Mouse (Mus musculus) forebrain, embryonic 11.5 days (tissue): ENCODE data around the gene Dus3l. TPM values are rescaled to one million over a fixed set of nuclear protein-coding genes. Genes with fewer than 3 reads are reported as not detected.

Experiments
- ATAC-seq: fragments of 200-750 bp; cut with Nextera tagmentation; replicated peaks from 2 replicates; pipeline ENCODE4 v1.8.0; 2017; ENCODE audit warnings: moderate TSS enrichment; ENCODE audit not compliant: low FRiP score
- DNase-seq: peaks from one replicate; pipeline ENCODE4 v3.0.0-alpha.2; 2017; ENCODE audit warnings: low spot score
- H3K27ac ChIP-seq: fragments of 300-500 bp; sonication (generic); 2 replicates; pipeline ENCODE4 v1.5.1; 2014; ENCODE audit warnings: low read depth, low read length
- H3K27me3 ChIP-seq: fragments of 300-500 bp; sonication (generic); 2 replicates; pipeline ENCODE4 v1.6.1; 2014; ENCODE audit warnings: mild to moderate bottlenecking, low read length, mixed read lengths; ENCODE audit not compliant: control insufficient read depth, insufficient read depth
- H3K36me3 ChIP-seq: fragments of 300-500 bp; sonication (generic); 2 replicates; pipeline ENCODE4 v1.6.1; 2014; ENCODE audit warnings: mild to moderate bottlenecking, low read length, moderate library complexity, mixed read lengths; ENCODE audit not compliant: control insufficient read depth, insufficient read depth
- H3K4me1 ChIP-seq: fragments of 300-500 bp; sonication (generic); replicated peaks from 2 replicates; pipeline ENCODE4 v1.6.1; 2014; ENCODE audit warnings: low read length, mixed read lengths; ENCODE audit not compliant: control insufficient read depth, insufficient read depth
- H3K4me2 ChIP-seq: fragments of 300-500 bp; sonication (generic); 2 replicates; pipeline ENCODE4 v1.6.1; 2014; ENCODE audit warnings: low read depth, mild to moderate bottlenecking, low read length, moderate library complexity, mixed read lengths; ENCODE audit not compliant: severe bottlenecking
- H3K4me3 ChIP-seq: fragments of 300-500 bp; sonication (generic); 2 replicates; pipeline ENCODE4 v1.5.1; 2014; ENCODE audit warnings: low read depth, low read length
- H3K9ac ChIP-seq: fragments of 300-500 bp; sonication (generic); 2 replicates; pipeline ENCODE4 v1.6.1; 2014; ENCODE audit warnings: low read length
- H3K9me3 ChIP-seq: fragments of 300-500 bp; sonication (generic); 2 replicates; pipeline ENCODE4 v1.6.1; 2016; ENCODE audit warnings: low read length, mixed read lengths; ENCODE audit not compliant: control insufficient read depth
- WGBS: fragments of 180-500 bp; shearing (Covaris S2); extraction: QIAGEN DNeasy Blood & Tissue Kit; methylation state at CpG from one replicate; pipeline ENCODE4 v1.1.7; 2014; 5-methylcytosine and 5-hydroxymethylcytosine counted together
- polyA plus RNA-seq: library from polyadenylated mRNA; unstranded; fragments of >200 nt; fragmentation: Nextera tagmentation; extraction: Ambion mirVana; gene quantifications from 2 replicates; pipeline ENCODE4 v1.2.1, GENCODE M21; 2014

Dus3l gene
- polyA plus RNA-seq, 1 experiment from 2014 or later = 40.4 TPM

- H3K4me1 ChIP-seq = no peaks in the 10 kb centered on the region
- no peak overlapping the region for H3K4me3 ChIP-seq
- no peak overlapping the region for H3K9ac ChIP-seq
- no peak for DNase-seq
- no peak overlapping the region for H3K4me2 ChIP-seq
- ATAC-seq = no peak
- WGBS = 83% methylated on average over 3 of the region's 3 CpGs
- no peaks in the 10 kb centered on the region for H3K27me3 ChIP-seq
- no peak overlapping the region for H3K27ac ChIP-seq
- H3K9me3 ChIP-seq = no peaks in the 10 kb centered on the region
- no peaks in the 10 kb centered on the region for H3K36me3 ChIP-seq
Measured at GRCm38 (mm10) chr17:56792588-56792987, 28.0 kb downstream of the Dus3l start.

GRCm38 (mm10) chr17:56793614-56794319, 29.2 kb downstream of the Dus3l start:
- Histone ChIP-seq H3K4me3 (no peak overlapping the region), H3K9ac (no peak overlapping the region), H3K9me3 (no peaks in the 10 kb centered on the region), H3K27me3 (no peaks in the 10 kb centered on the region), H3K36me3 (no peaks in the 10 kb centered on the region), H3K4me1 (no peaks in the 10 kb centered on the region), H3K4me2 (no peak overlapping the region), H3K27ac (no peak overlapping the region)
- ATAC-seq (no peak), DNase-seq (no peak)
- WGBS = 62% methylated on average over 6 of the region's 6 CpGs

GRCm38 (mm10) chr17:56799276-56799675, 34.7 kb downstream of the Dus3l start:
- ATAC-seq (no peak), DNase-seq (no peak)
- WGBS = 63% methylated on average over 3 of the region's 3 CpGs
- H3K27me3 ChIP-seq = no peaks in the 10 kb centered on the region
- H3K4me2 ChIP-seq = no peak overlapping the region
- no peak overlapping the region for H3K9ac ChIP-seq
- no peaks in the 10 kb centered on the region for H3K4me1 ChIP-seq
- H3K9me3 ChIP-seq = no peaks in the 10 kb centered on the region
- no peak overlapping the region for H3K4me3 ChIP-seq
- no peak overlapping the region for H3K27ac ChIP-seq
- H3K36me3 ChIP-seq = no peaks in the 10 kb centered on the region

- no peaks in the 10 kb centered on the region for H3K36me3 ChIP-seq
- H3K4me3 ChIP-seq = no peak overlapping the region
- DNase-seq = no peak
- H3K27me3 ChIP-seq = no peaks in the 10 kb centered on the region
- no peak overlapping the region for H3K4me2 ChIP-seq
- no peaks in the 10 kb centered on the region for H3K4me1 ChIP-seq
- WGBS = 78% methylated on average over 8 of the region's 8 CpGs
- H3K9ac ChIP-seq = no peak overlapping the region
- no peak for ATAC-seq
- no peaks in the 10 kb centered on the region for H3K9me3 ChIP-seq
- H3K27ac ChIP-seq = no peak overlapping the region
Measured at GRCm38 (mm10) chr17:56802065-56802464, 37.5 kb downstream of the Dus3l start.

- Histone ChIP-seq H3K4me3 (no peak overlapping the region), H3K4me2 (no peak overlapping the region), H3K9ac (no peak overlapping the region), H3K9me3 (no peaks in the 10 kb centered on the region), H3K36me3 (no peaks in the 10 kb centered on the region), H3K4me1 (peaks cover 5% of the 10 kb centered on the region; the same call in 1 of the 2 replicates), H3K27me3 (no peaks in the 10 kb centered on the region), H3K27ac (no peak overlapping the region)
- ATAC-seq (no peak), DNase-seq (no peak)
- 89% methylated on average over 5 of the region's 5 CpGs for WGBS
Measured at GRCm38 (mm10) chr17:56804952-56805351, 40.4 kb downstream of the Dus3l start.

- Histone ChIP-seq H3K27ac (no peak overlapping the region), H3K4me1 (peaks cover 13% of the 10 kb centered on the region), H3K27me3 (no peaks in the 10 kb centered on the region), H3K4me3 (no peak overlapping the region), H3K36me3 (no peaks in the 10 kb centered on the region), H3K9me3 (no peaks in the 10 kb centered on the region), H3K4me2 (no peak overlapping the region), H3K9ac (no peak overlapping the region)
- 65% methylated on average over 1 of the region's 1 CpGs for WGBS
- ATAC-seq (no peak), DNase-seq (no peak)
Measured at GRCm38 (mm10) chr17:56805784-56806183, 41.2 kb downstream of the Dus3l start.

GRCm38 (mm10) chr17:56808518-56808917, 44.0 kb downstream of the Dus3l start:
- DNase-seq (peak; percentile 89), ATAC-seq (peak; percentile 82)
- no peaks in the 10 kb centered on the region for H3K9me3 ChIP-seq

GRCm38 (mm10) chr17:56810245-56810644, 45.7 kb downstream of the Dus3l start:
- H3K27me3 ChIP-seq = no peaks in the 10 kb centered on the region
- H3K4me2 ChIP-seq = no peak overlapping the region
- peak; percentile 57 for ATAC-seq
- peaks cover 36% of the 10 kb centered on the region for H3K4me1 ChIP-seq
- peak; percentile 90 for DNase-seq
- H3K4me3 ChIP-seq = no peak overlapping the region
- whole genome bisulfite sequencing = 3% methylated on average over 3 of the region's 3 CpGs
- H3K36me3 ChIP-seq = no peaks in the 10 kb centered on the region
- peak overlapping the region; percentile 23 for H3K9ac ChIP-seq
- no peaks in the 10 kb centered on the region for H3K9me3 ChIP-seq
- peak overlapping the region; percentile 41 for H3K27ac ChIP-seq

More at GRCm38 (mm10) chr17:56808518-56808917, 44.0 kb downstream of the Dus3l start:
- Histone ChIP-seq H3K9ac (no peak overlapping the region), H3K4me1 (peaks cover 28% of the 10 kb centered on the region), H3K27ac (no peak overlapping the region), H3K36me3 (no peaks in the 10 kb centered on the region), H3K4me3 (no peak overlapping the region), H3K27me3 (no peaks in the 10 kb centered on the region), H3K4me2 (no peak overlapping the region)
- WGBS = 8% methylated on average over 9 of the region's 9 CpGs
